Mouse (Mus musculus) forebrain, embryonic 12.5 days (tissue): ENCODE data around the gene Ankrd54. TPM values are rescaled to one million over a fixed set of nuclear protein-coding genes. Genes with fewer than 3 reads are reported as not detected.
A peak's percentile ranks its signal among the peaks of the same experiment; 100 is the strongest.
"Not testable (repeated sequence)": the region's sequence is repeated elsewhere in the genome, so short reads cannot be mapped to it uniquely, and the experiment has no call there.

ENCODE experiments used
- ATAC-seq: fragments of 200-750 bp; cut with Nextera tagmentation; 2 replicates; pipeline ENCODE4 v1.8.0; 2017; ENCODE audit warnings: moderate TSS enrichment; ENCODE audit not compliant: low FRiP score
- H3K27ac ChIP-seq: fragments of 300-500 bp; sonication (generic); 2 replicates; pipeline ENCODE4 v1.5.1; 2016; ENCODE audit warnings: mild to moderate bottlenecking
- H3K27me3 ChIP-seq: fragments of 300-500 bp; sonication (generic); 2 replicates; pipeline ENCODE4 v1.6.1; 2016; ENCODE audit warnings: mild to moderate bottlenecking
- H3K36me3 ChIP-seq: fragments of 300-500 bp; sonication (generic); replicated peaks from 2 replicates; pipeline ENCODE4 v1.6.1; 2016; ENCODE audit warnings: mild to moderate bottlenecking
- H3K4me1 ChIP-seq: fragments of 300-500 bp; sonication (generic); 2 replicates; pipeline ENCODE4 v1.6.1; 2016
- H3K4me2 ChIP-seq: fragments of 300-500 bp; sonication (generic); 2 replicates; pipeline ENCODE4 v1.6.1; 2016; ENCODE audit warnings: mild to moderate bottlenecking, moderate library complexity
- H3K4me3 ChIP-seq: fragments of 300-500 bp; sonication (generic); replicated peaks from 2 replicates; pipeline ENCODE4 v1.5.1; 2016; ENCODE audit warnings: mild to moderate bottlenecking
- H3K9ac ChIP-seq: fragments of 300-500 bp; sonication (generic); 2 replicates; pipeline ENCODE4 v1.6.1; 2016; ENCODE audit warnings: mild to moderate bottlenecking
- H3K9me3 ChIP-seq: fragments of 300-500 bp; sonication (generic); 2 replicates; pipeline ENCODE4 v1.6.1; 2016
- WGBS: fragments of 180-500 bp; shearing (Covaris S2); methylation state at CpG from one replicate; pipeline ENCODE4 v1.1.7; 2016; 5-methylcytosine and 5-hydroxymethylcytosine counted together
- polyA plus RNA-seq: library from polyadenylated mRNA; unstranded; fragments of >200 nt; fragmentation: Nextera tagmentation; extraction: Ambion mirVana; gene quantifications from 2 replicates; pipeline ENCODE4 v1.2.1, GENCODE M21; 2016

The Ankrd54 gene
- polyA plus RNA-seq, 1 experiment from 2014 or later = 60.0 TPM

DNA sequence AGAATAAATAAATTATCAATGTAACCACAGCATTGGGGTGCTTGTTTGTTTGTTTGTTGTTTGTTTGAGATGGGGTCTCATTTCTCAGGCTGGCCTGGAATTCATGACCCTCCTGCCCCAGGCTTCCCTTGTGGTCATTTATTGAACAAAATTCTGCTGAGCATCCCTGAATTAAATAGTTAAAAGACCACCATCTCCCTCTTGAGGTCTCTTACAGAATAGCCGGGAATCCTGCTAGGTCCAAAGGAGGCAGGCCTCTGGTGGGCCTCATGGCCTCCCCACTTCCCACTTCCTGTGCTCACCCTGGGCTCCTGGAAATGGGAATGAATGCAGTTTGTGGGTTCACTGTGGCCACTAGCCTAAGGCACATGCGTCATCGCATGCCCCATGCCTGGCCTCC lies 43.8 kb downstream of the Ankrd54 start:
- Histone ChIP-seq H3K4me3 (no peak overlapping the region), H3K9me3 (no peaks in the 10 kb centered on the region), H3K36me3 (no peaks in the 10 kb centered on the region), H3K27ac (no peak overlapping the region), H3K9ac (no peak overlapping the region), H3K4me2 (no peak overlapping the region), H3K27me3 (peaks cover 2% of the 10 kb centered on the region; the same call in 1 of the 2 replicates), H3K4me1 (peaks cover 9% of the 10 kb centered on the region; the same call in 1 of the 2 replicates)
- ATAC-seq = no peak
- WGBS = 72% methylated on average over 3 of the region's 3 CpGs

GRCm38 (mm10) chr15:79018191-79018590 lies 44.5 kb downstream of the Ankrd54 start:
- no peak for ATAC-seq
- Histone ChIP-seq H3K4me2 (no peak overlapping the region), H3K36me3 (no peaks in the 10 kb centered on the region), H3K9me3 (no peaks in the 10 kb centered on the region), H3K4me1 (peaks cover 13% of the 10 kb centered on the region; the same call in 1 of the 2 replicates), H3K27ac (no peak overlapping the region), H3K27me3 (no peaks in the 10 kb centered on the region), H3K9ac (no peak overlapping the region), H3K4me3 (no peak overlapping the region)
- 48% methylated on average over 4 of the region's 4 CpGs for WGBS

DNA sequence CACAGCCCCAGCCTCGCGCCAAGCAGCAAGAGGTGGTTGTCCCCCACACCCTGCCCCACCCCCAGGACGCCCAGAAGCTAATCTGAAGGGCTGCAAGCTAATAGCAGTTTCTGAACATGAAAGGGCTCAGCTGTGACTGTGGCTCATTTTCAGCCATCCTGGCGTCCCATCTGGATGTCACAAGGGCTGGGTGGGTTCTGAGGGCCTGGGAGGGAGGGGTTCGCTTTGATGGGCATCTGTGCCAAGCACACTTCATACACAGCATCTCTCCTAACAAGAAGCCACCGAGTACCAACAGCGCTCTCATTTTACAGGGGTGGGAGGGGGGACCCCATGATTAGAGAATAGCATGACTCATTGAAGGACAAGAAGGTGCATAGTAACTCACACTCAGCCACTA lies 49.3 kb downstream of the Ankrd54 start:
- Histone ChIP-seq H3K4me1 (peaks cover 12% of the 10 kb centered on the region), H3K4me2 (no peak overlapping the region), H3K27me3 (no peaks in the 10 kb centered on the region), H3K9ac (no peak overlapping the region), H3K4me3 (no peak overlapping the region), H3K36me3 (no peaks in the 10 kb centered on the region), H3K9me3 (no peaks in the 10 kb centered on the region), H3K27ac (no peak overlapping the region)
- no peak for ATAC-seq
- WGBS = 74% methylated on average over 7 of the region's 7 CpGs

- Histone ChIP-seq H3K36me3 (peaks cover 2% of the 10 kb centered on the region; the same call in 1 of the 2 replicates), H3K27me3 (no peaks in the 10 kb centered on the region), H3K27ac (peak overlapping the region; percentile 36; the same call in 1 of the 2 replicates), H3K4me2 (no peak overlapping the region), H3K4me3 (no peak overlapping the region), H3K9ac (no peak overlapping the region), H3K4me1 (peaks cover 12% of the 10 kb centered on the region), H3K9me3 (no peaks in the 10 kb centered on the region)
- ATAC-seq = no peak
- 58% methylated on average over 10 of the region's 10 CpGs for WGBS
Measured at GRCm38 (mm10) chr15:79011550-79011949, 51.1 kb downstream of the Ankrd54 start.

- Histone ChIP-seq H3K4me2 (no peak overlapping the region), H3K27me3 (no peaks in the 10 kb centered on the region), H3K9ac (no peak overlapping the region), H3K9me3 (no peaks in the 10 kb centered on the region), H3K4me1 (peaks cover 12% of the 10 kb centered on the region), H3K27ac (no peak overlapping the region), H3K36me3 (peaks cover 19% of the 10 kb centered on the region), H3K4me3 (no peak overlapping the region)
- WGBS = 82% methylated on average over 5 of the region's 5 CpGs
- ATAC-seq = no peak
Measured at GRCm38 (mm10) chr15:79009734-79010133, 53.0 kb downstream of the Ankrd54 start.

GRCm38 (mm10) chr15:79007836-79008235 lies 54.9 kb downstream of the Ankrd54 start:
- not testable (repeated sequence) for H3K4me2 ChIP-seq, H3K27ac ChIP-seq, H3K4me1 ChIP-seq, ATAC-seq, H3K9me3 ChIP-seq, H3K9ac ChIP-seq, H3K27me3 ChIP-seq, H3K4me3 ChIP-seq
- WGBS = 95% methylated on average over 6 of the region's 6 CpGs
- H3K36me3 ChIP-seq = peaks cover 37% of the 10 kb centered on the region

GRCm38 (mm10) chr15:79007059-79007458 lies 55.6 kb downstream of the Ankrd54 start:
- no peaks in the 10 kb centered on the region for H3K27me3 ChIP-seq
- H3K4me1 ChIP-seq = peaks cover 6% of the 10 kb centered on the region
- peaks cover 44% of the 10 kb centered on the region for H3K36me3 ChIP-seq
- no peak overlapping the region for H3K27ac ChIP-seq
- WGBS = 93% methylated on average over 5 of the region's 5 CpGs
- no peak overlapping the region for H3K4me3 ChIP-seq
- H3K9me3 ChIP-seq = no peaks in the 10 kb centered on the region
- H3K4me2 ChIP-seq = no peak overlapping the region
- ATAC-seq = no peak
- no peak overlapping the region for H3K9ac ChIP-seq

DNA sequence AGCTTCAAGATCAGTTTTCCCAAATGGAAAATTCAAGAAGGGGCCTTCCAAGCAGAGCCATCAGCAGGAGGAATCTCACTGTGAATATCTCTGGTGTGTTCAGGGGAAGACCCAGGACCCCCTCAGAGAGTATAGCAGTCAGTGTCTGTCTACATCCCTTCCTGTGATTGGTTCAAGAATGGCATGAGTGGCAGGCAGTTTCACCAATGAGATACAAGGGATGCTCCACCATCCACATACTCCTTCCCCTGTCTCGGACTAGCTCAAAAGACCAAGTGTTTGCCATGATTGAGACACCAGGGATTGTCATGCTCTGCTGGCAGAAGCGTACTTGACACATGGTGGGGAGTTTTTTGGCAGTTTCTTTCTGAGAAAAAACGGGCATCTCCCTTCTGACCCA lies 56.1 kb downstream of the Ankrd54 start:
- Histone ChIP-seq H3K9me3 (no peaks in the 10 kb centered on the region), H3K4me1 (peaks cover 2% of the 10 kb centered on the region), H3K27me3 (no peaks in the 10 kb centered on the region), H3K9ac (no peak overlapping the region), H3K27ac (no peak overlapping the region), H3K36me3 (peaks cover 48% of the 10 kb centered on the region), H3K4me2 (no peak overlapping the region), H3K4me3 (no peak overlapping the region)
- ATAC-seq = no peak
- 80% methylated on average over 3 of the region's 3 CpGs for WGBS

- H3K27me3 ChIP-seq = no peaks in the 10 kb centered on the region
- WGBS = 89% methylated on average over 9 of the region's 9 CpGs
- H3K27ac ChIP-seq = no peak overlapping the region
- no peaks in the 10 kb centered on the region for H3K4me1 ChIP-seq
- no peak overlapping the region for H3K9ac ChIP-seq
- no peak overlapping the region for H3K4me2 ChIP-seq
- H3K4me3 ChIP-seq = no peak overlapping the region
- no peaks in the 10 kb centered on the region for H3K9me3 ChIP-seq
- ATAC-seq = no peak
- H3K36me3 ChIP-seq = peaks cover 58% of the 10 kb centered on the region
Measured at GRCm38 (mm10) chr15:79005581-79005980, 57.1 kb downstream of the Ankrd54 start.

Other genes starting within 250 kb of the Ankrd54 start
- gene Cdc42ep1, start 220.3 kb downstream of the Ankrd54 start, polyA plus RNA-seq = 7.7 and 8.4 TPM in 2 replicates
- gene Lgals2, start 207.4 kb downstream of the Ankrd54 start, polyA plus RNA-seq = not detected in 2 replicates
- 53.6 and 56.4 TPM in 2 replicates for gene Gga1, start 185.7 kb downstream of the Ankrd54 start, polyA plus RNA-seq
- 0.18 TPM in 1 of 2 replicates, not detected in the other for gene Gm49510, start 163.2 kb downstream of the Ankrd54 start, polyA plus RNA-seq
- gene Sh3bp1, start 163.1 kb downstream of the Ankrd54 start, polyA plus RNA-seq = 10.3 TPM in 2 replicates
- 51.7 and 53.6 TPM in 2 replicates for gene Pdxp, start 149.0 kb downstream of the Ankrd54 start, polyA plus RNA-seq
- 216 and 321 TPM in 2 replicates for gene Lgals1, start 136.2 kb downstream of the Ankrd54 start, polyA plus RNA-seq
- 53.5 and 56.4 TPM in 2 replicates for gene Nol12, start 128.0 kb downstream of the Ankrd54 start, polyA plus RNA-seq
- 40.4 and 46.9 TPM in 2 replicates for gene Triobp, start 115.2 kb downstream of the Ankrd54 start, polyA plus RNA-seq
- 638 and 696 TPM in 2 replicates for gene H1f0, start 34.4 kb downstream of the Ankrd54 start, polyA plus RNA-seq
- gene Galr3, start 21.0 kb downstream of the Ankrd54 start, polyA plus RNA-seq = not detected in 2 replicates
- 209 and 216 TPM in 2 replicates for gene Eif3l, start 12.3 kb upstream of the Ankrd54 start, polyA plus RNA-seq
- gene Micall1, start 46.0 kb upstream of the Ankrd54 start, polyA plus RNA-seq = 8.4 and 9.5 TPM in 2 replicates
- 368 and 375 TPM in 2 replicates for gene Polr2f, start 78.1 kb upstream of the Ankrd54 start, polyA plus RNA-seq
- 9.2 and 12.2 TPM in 2 replicates for gene 1700088E04Rik, start 78.4 kb upstream of the Ankrd54 start, polyA plus RNA-seq
- gene Sox10, start 102.3 kb upstream of the Ankrd54 start, polyA plus RNA-seq = 1.5 and 2.4 TPM in 2 replicates
- gene Pick1, start 166.3 kb upstream of the Ankrd54 start, polyA plus RNA-seq = 64.5 and 67.5 TPM in 2 replicates
- gene Gm49486, start 166.5 kb upstream of the Ankrd54 start, polyA plus RNA-seq = 0.49 and 0.72 TPM in 2 replicates
- 0.32 and 0.33 TPM in 2 replicates for gene Slc16a8, start 191.9 kb upstream of the Ankrd54 start, polyA plus RNA-seq
- gene Baiap2l2, start 222.6 kb upstream of the Ankrd54 start, polyA plus RNA-seq = 0.96 and 1.4 TPM in 2 replicates